Mouse (Mus musculus) hindbrain, embryonic 11.5 days (tissue): ENCODE measurements at regions not wholly inside any gene's neighbourhood (a gene's known extent, or its start where the extent isn't known, plus 50 kb on each side); places are given as distances from the start of the nearest gene placed in this dataset.
A peak's percentile ranks its signal among the peaks of the same experiment; 100 is the strongest.

Experiments
- ATAC-seq: fragments of 200-750 bp; cut with Nextera tagmentation; 2 replicates; pipeline ENCODE4 v1.8.0; 2017; ENCODE audit warnings: mild to moderate bottlenecking, moderate TSS enrichment, moderate library complexity; ENCODE audit not compliant: low FRiP score
- DNase-seq: peaks from one replicate; pipeline ENCODE4 v3.0.0-alpha.2; 2015; ENCODE audit warnings: low spot score
- H3K27ac ChIP-seq: fragments of 300-500 bp; sonication (generic); 2 replicates; pipeline ENCODE4 v1.5.1; 2014; ENCODE audit warnings: mild to moderate bottlenecking, low read depth, low read length
- H3K27me3 ChIP-seq: fragments of 300-500 bp; sonication (generic); 2 replicates; pipeline ENCODE4 v1.6.1; 2014; ENCODE audit warnings: mild to moderate bottlenecking, low read length, moderate library complexity, mixed read lengths; ENCODE audit not compliant: control insufficient read depth, insufficient read depth
- H3K36me3 ChIP-seq: fragments of 300-500 bp; sonication (generic); 2 replicates; pipeline ENCODE4 v1.6.1; 2014; ENCODE audit warnings: mild to moderate bottlenecking, low read length, moderate library complexity, mixed read lengths; ENCODE audit not compliant: control insufficient read depth, insufficient read depth
- H3K4me1 ChIP-seq: fragments of 300-500 bp; sonication (generic); replicated peaks from 2 replicates; pipeline ENCODE4 v1.6.1; 2014; ENCODE audit warnings: low read length, mixed read lengths; ENCODE audit not compliant: control insufficient read depth, insufficient read depth
- H3K4me2 ChIP-seq: fragments of 300-500 bp; sonication (generic); replicated peaks from 2 replicates; pipeline ENCODE4 v1.6.1; 2014; ENCODE audit warnings: mild to moderate bottlenecking, low read depth, low read length
- H3K4me3 ChIP-seq: fragments of 300-500 bp; sonication (generic); 2 replicates; pipeline ENCODE4 v1.5.1; 2014; ENCODE audit warnings: low read depth, low read length
- H3K9ac ChIP-seq: fragments of 300-500 bp; sonication (generic); 2 replicates; pipeline ENCODE4 v1.6.1; 2014; ENCODE audit warnings: low read depth, low read length
- H3K9me3 ChIP-seq: fragments of 300-500 bp; sonication (generic); 2 replicates; pipeline ENCODE4 v1.6.1; 2016; ENCODE audit warnings: low read length; ENCODE audit not compliant: control insufficient read depth
- WGBS: fragments of 180-500 bp; shearing (Covaris S2); extraction: QIAGEN DNeasy Blood & Tissue Kit; methylation state at CpG from one replicate; pipeline ENCODE4 v1.1.7; 2014; 5-methylcytosine and 5-hydroxymethylcytosine counted together

- no peaks in the 10 kb centered on the region for H3K36me3 ChIP-seq
- H3K9me3 ChIP-seq = no peaks in the 10 kb centered on the region
- 79% methylated on average over 5 of the region's 5 CpGs for WGBS
- no peaks in the 10 kb centered on the region for H3K4me1 ChIP-seq
- no peak overlapping the region for H3K4me3 ChIP-seq
- no peak for ATAC-seq
- H3K27ac ChIP-seq = no peak overlapping the region
- H3K4me2 ChIP-seq = no peak overlapping the region
- H3K27me3 ChIP-seq = no peaks in the 10 kb centered on the region
- H3K9ac ChIP-seq = no peak overlapping the region
- no peak for DNase-seq
Observed at GRCm38 (mm10) chr13:116143022-116143421, 166.5 kb downstream of the Isl1 start.

GRCm38 (mm10) chr13:116118664-116119063, 190.8 kb downstream of the Isl1 start:
- H3K27ac ChIP-seq = no peak overlapping the region
- no peaks in the 10 kb centered on the region for H3K4me1 ChIP-seq
- no peaks in the 10 kb centered on the region for H3K36me3 ChIP-seq
- no peaks in the 10 kb centered on the region for H3K9me3 ChIP-seq
- WGBS = 92% methylated on average over 1 of the region's 1 CpGs
- ATAC-seq (no peak), DNase-seq (no peak)
- H3K9ac ChIP-seq = no peak overlapping the region
- no peaks in the 10 kb centered on the region for H3K27me3 ChIP-seq
- H3K4me2 ChIP-seq = no peak overlapping the region
- no peak overlapping the region for H3K4me3 ChIP-seq

GRCm38 (mm10) chr13:116111032-116111808, 198.3 kb downstream of the Isl1 start:
- ATAC-seq (no peak), DNase-seq (no peak)
- no peaks in the 10 kb centered on the region for H3K36me3 ChIP-seq
- no peak overlapping the region for H3K27ac ChIP-seq
- 84% methylated on average over 7 of the region's 7 CpGs for WGBS
- no peaks in the 10 kb centered on the region for H3K4me1 ChIP-seq
- no peak overlapping the region for H3K9ac ChIP-seq
- H3K4me3 ChIP-seq = no peak overlapping the region
- H3K4me2 ChIP-seq = no peak overlapping the region
- H3K27me3 ChIP-seq = no peaks in the 10 kb centered on the region
- no peaks in the 10 kb centered on the region for H3K9me3 ChIP-seq

GRCm38 (mm10) chr13:116110578-116110977, 198.9 kb downstream of the Isl1 start:
- no peaks in the 10 kb centered on the region for H3K4me1 ChIP-seq
- 89% methylated on average over 2 of the region's 2 CpGs for WGBS
- H3K27me3 ChIP-seq = no peaks in the 10 kb centered on the region
- no peak overlapping the region for H3K4me2 ChIP-seq
- no peaks in the 10 kb centered on the region for H3K9me3 ChIP-seq
- H3K9ac ChIP-seq = no peak overlapping the region
- H3K4me3 ChIP-seq = no peak overlapping the region
- DNase-seq (no peak), ATAC-seq (no peak)
- H3K36me3 ChIP-seq = no peaks in the 10 kb centered on the region
- H3K27ac ChIP-seq = no peak overlapping the region

- Histone ChIP-seq H3K27ac (no peak overlapping the region), H3K9ac (no peak overlapping the region), H3K4me1 (no peaks in the 10 kb centered on the region), H3K4me2 (no peak overlapping the region), H3K27me3 (no peaks in the 10 kb centered on the region), H3K4me3 (no peak overlapping the region), H3K9me3 (no peaks in the 10 kb centered on the region), H3K36me3 (no peaks in the 10 kb centered on the region)
- peak; percentile 56; the same call in 1 of the 2 replicates for ATAC-seq
- DNase-seq = peak; percentile 1
- WGBS = 70% methylated on average over 4 of the region's 4 CpGs
Observed at GRCm38 (mm10) chr13:116087541-116088308, 221.8 kb downstream of the Isl1 start.

GRCm38 (mm10) chr13:116087140-116087539, 222.3 kb downstream of the Isl1 start:
- peak; percentile 22; the same call in 1 of the 2 replicates for ATAC-seq

GRCm38 (mm10) chr13:116056976-116057647, 252.4 kb downstream of the Isl1 start:
- WGBS = 75% methylated on average over 5 of the region's 5 CpGs

More at GRCm38 (mm10) chr13:116087140-116087539, 222.3 kb downstream of the Isl1 start:
- Histone ChIP-seq H3K4me3 (no peak overlapping the region), H3K4me2 (no peak overlapping the region), H3K9me3 (no peaks in the 10 kb centered on the region), H3K27ac (no peak overlapping the region), H3K36me3 (no peaks in the 10 kb centered on the region), H3K27me3 (no peaks in the 10 kb centered on the region), H3K9ac (no peak overlapping the region), H3K4me1 (no peaks in the 10 kb centered on the region)
- DNase-seq = no peak
- WGBS = 79% methylated on average over 1 of the region's 1 CpGs

GRCm38 (mm10) chr13:116056112-116056652, 253.3 kb downstream of the Isl1 start:
- no peak overlapping the region for H3K27ac ChIP-seq

More at GRCm38 (mm10) chr13:116056976-116057647, 252.4 kb downstream of the Isl1 start:
- ATAC-seq (no peak), DNase-seq (no peak)
- Histone ChIP-seq H3K4me3 (no peak overlapping the region), H3K4me1 (no peaks in the 10 kb centered on the region), H3K9ac (no peak overlapping the region), H3K36me3 (no peaks in the 10 kb centered on the region), H3K4me2 (no peak overlapping the region), H3K27me3 (no peaks in the 10 kb centered on the region), H3K27ac (no peak overlapping the region), H3K9me3 (no peaks in the 10 kb centered on the region)

More at GRCm38 (mm10) chr13:116056112-116056652, 253.3 kb downstream of the Isl1 start:
- H3K4me1 ChIP-seq = no peaks in the 10 kb centered on the region
- H3K4me2 ChIP-seq = no peak overlapping the region
- H3K27me3 ChIP-seq = no peaks in the 10 kb centered on the region
- ATAC-seq (no peak), DNase-seq (no peak)
- no peaks in the 10 kb centered on the region for H3K36me3 ChIP-seq
- no peaks in the 10 kb centered on the region for H3K9me3 ChIP-seq
- 81% methylated on average over 3 of the region's 3 CpGs for WGBS
- H3K9ac ChIP-seq = no peak overlapping the region
- no peak overlapping the region for H3K4me3 ChIP-seq
